Mouse (Mus musculus): Measurements from ENCODE around the gene Ttpal.
"Not testable (repeated sequence)": the region's sequence is repeated elsewhere in the genome, so short reads cannot be mapped to it uniquely, and the experiment has no call there.

Ttpal gene

GRCm38 (mm10) chr2:163621401-163621800 lies 19.3 kb downstream of the Ttpal start:
- DNase-seq (ENCODE audit: low read depth, low spot score): not testable (repeated sequence)

- no peak for DNase-seq (ENCODE audit: low read depth, low spot score)
Measured at GRCm38 (mm10) chr2:163631223-163631622, 29.1 kb downstream of the Ttpal start.

GRCm38 (mm10) chr2:163631715-163632114 lies 29.6 kb downstream of the Ttpal start:
- no peak for DNase-seq (ENCODE audit: low read depth, low spot score)

GRCm38 (mm10) chr2:163634211-163634610 lies 32.1 kb downstream of the Ttpal start:
- DNase-seq (ENCODE audit: low read depth, low spot score): no peak

- no peak for DNase-seq (ENCODE audit: low read depth, low spot score)
Measured at GRCm38 (mm10) chr2:163636057-163636456, 33.9 kb downstream of the Ttpal start.

GRCm38 (mm10) chr2:163637655-163638266 lies 35.6 kb downstream of the Ttpal start:
- no peak for DNase-seq (ENCODE audit: low read depth, low spot score)

- no peak for DNase-seq (ENCODE audit: low read depth, low spot score)
Measured at GRCm38 (mm10) chr2:163640493-163640892, 38.4 kb downstream of the Ttpal start.

GRCm38 (mm10) chr2:163641681-163642080 lies 39.6 kb downstream of the Ttpal start:
- no peak for DNase-seq (ENCODE audit: low read depth, low spot score)

GRCm38 (mm10) chr2:163642685-163643575 lies 40.8 kb downstream of the Ttpal start:
- DNase-seq (ENCODE audit: low read depth, low spot score): no peak

- no peak for DNase-seq (ENCODE audit: low read depth, low spot score)
Measured at GRCm38 (mm10) chr2:163643576-163643971, 41.5 kb downstream of the Ttpal start.

GRCm38 (mm10) chr2:163644047-163644446 lies 41.9 kb downstream of the Ttpal start:
- DNase-seq (ENCODE audit: low read depth, low spot score): no peak

- DNase-seq (ENCODE audit: low read depth, low spot score): peak; percentile 90
Measured at GRCm38 (mm10) chr2:163644575-163645385, 42.7 kb downstream of the Ttpal start, which contains the start of gene Serinc3. Gene Serinc3, minus strand, starts transcription at chr2:163645131.

GRCm38 (mm10) chr2:163645700-163646460 lies 43.8 kb downstream of the Ttpal start:
- no peak for DNase-seq (ENCODE audit: low read depth, low spot score)

- DNase-seq (ENCODE audit: low read depth, low spot score): no peak
Measured at GRCm38 (mm10) chr2:163646461-163647080, 44.5 kb downstream of the Ttpal start.

- DNase-seq (ENCODE audit: low read depth, low spot score): not testable (repeated sequence)
Measured at GRCm38 (mm10) chr2:163655699-163656098, 53.6 kb downstream of the Ttpal start.

GRCm38 (mm10) chr2:163657486-163657885 lies 55.4 kb downstream of the Ttpal start:
- no peak for DNase-seq (ENCODE audit: low read depth, low spot score)

- DNase-seq (ENCODE audit: low read depth, low spot score): peak; percentile 73
Measured at GRCm38 (mm10) chr2:163657975-163658886, 56.1 kb downstream of the Ttpal start, which contains the start of gene Pkig. Gene Pkig, plus strand, starts transcription at chr2:163658386.

GRCm38 (mm10) chr2:163658941-163659340 lies 56.8 kb downstream of the Ttpal start:
- DNase-seq (ENCODE audit: low read depth, low spot score): no peak

GRCm38 (mm10) chr2:163659431-163659830 lies 57.3 kb downstream of the Ttpal start:
- DNase-seq (ENCODE audit: low read depth, low spot score): no peak
